Comparison of ENCODE assay signal across 14 mouse cellular contexts in genomic region chr19:57155121-57155884, GRCm38 (mm10).
DNase-seq lines count a peak whose midpoint lies in the region; ATAC-seq lines count a peak whose summit lies in the region.
"Had no signal": no experiment of that assay in that cellular context is flagged by ENCODE, and none has a peak within 500 bp of the region (broad histone marks: within the 10 kb centered on the region; RNA-seq: fewer than 3 reads in every experiment).

No protein-coding gene starts in this region.

- H3K4me3 ChIP-seq in hindbrain, embryonic 14.5 days (replicated peaks; ENCODE audit: low read length): no peak overlapping the region
- H3K4me3 ChIP-seq: hindbrain, embryonic 10.5 days; lung, embryonic 15.5 days; midbrain, embryonic 10.5 days had no signal

- no peak overlapping the region for H3K4me2 ChIP-seq in hindbrain, embryonic 14.5 days (replicated peaks)
- H3K4me2 ChIP-seq: lung, embryonic 15.5 days had no signal

- DNase-seq in heart, adult 11 months: peak; percentile 92
- no peak for DNase-seq in heart, adult 18-20 months
- peak; percentile 66 to 70 for DNase-seq in left cerebral cortex, adult 18-20 months (ENCODE audit: low spot score in 2 of 2)
- DNase-seq in left cerebral cortex, adult 11 months (ENCODE audit: low spot score): no peak
- DNase-seq in 3134 (ENCODE audit: extremely low read depth, insufficient read length, low spot score) (peak; percentile 80), NIH3T3 (ENCODE audit: low read depth) (peak; percentile 58)
- no peak for DNase-seq in urinary bladder, adult 2 months (ENCODE audit: low spot score)
- DNase-seq in hindbrain, embryonic 14.5 days (ENCODE audit: low spot score): no peak
- DNase-seq: adrenal gland, adult 8-10 months had no signal

- no peaks in the 10 kb centered on the region for H3K27me3 ChIP-seq in hindbrain, embryonic 14.5 days (ENCODE audit: control insufficient read depth, insufficient read depth, low read length)
- H3K27me3 ChIP-seq: lung, embryonic 15.5 days had no signal

- ATAC-seq in hindbrain, embryonic 14.5 days (ENCODE audit: low FRiP score): no peak
- ATAC-seq: forebrain, embryonic 16.5 days; intestine, postnatal 0 days had no signal

- no peaks in the 10 kb centered on the region for H3K9me3 ChIP-seq in hindbrain, embryonic 14.5 days (ENCODE audit: control insufficient read depth, low read length)
- H3K9me3 ChIP-seq: hindbrain, embryonic 10.5 days; lung, embryonic 15.5 days; midbrain, embryonic 10.5 days had no signal

- no peak overlapping the region for H3K9ac ChIP-seq in hindbrain, embryonic 14.5 days
- H3K9ac ChIP-seq: lung, embryonic 15.5 days had no signal

- WGBS in hindbrain, embryonic 14.5 days: 75% methylated on average over 14 of the region's 14 CpGs

- no peaks in the 10 kb centered on the region for H3K4me1 ChIP-seq in hindbrain, embryonic 14.5 days (replicated peaks; ENCODE audit: control insufficient read depth, insufficient read depth, low read length)
- H3K4me1 ChIP-seq: midbrain, embryonic 10.5 days had no signal

- no peak overlapping the region for H3K27ac ChIP-seq in hindbrain, embryonic 14.5 days
- H3K27ac ChIP-seq: hindbrain, embryonic 10.5 days; lung, embryonic 15.5 days; midbrain, embryonic 10.5 days had no signal

- H3K36me3 ChIP-seq in hindbrain, embryonic 14.5 days (replicated peaks; ENCODE audit: control insufficient read depth, insufficient read depth): no peaks in the 10 kb centered on the region
- H3K36me3 ChIP-seq: hindbrain, embryonic 10.5 days; lung, embryonic 15.5 days; midbrain, embryonic 10.5 days had no signal

Comparison
In these comparisons a context has a peak if more than half of its experiments do, and no peak if none do; other contexts are left out.
1. DNase-seq: peak in heart, adult 11 months (single experiment), left cerebral cortex, adult 18-20 months (2 of 2), 3134 (single experiment) and NIH3T3 (single experiment); none in heart, adult 18-20 months (0 of 2), left cerebral cortex, adult 11 months (single experiment), urinary bladder, adult 2 months (single experiment) and hindbrain, embryonic 14.5 days (single experiment).